Mouse (Mus musculus): ENCODE measurements around the gene Egr4.

The Egr4 gene

GRCm38 (mm10) chr6:85513531-85513910 lies at the start of gene Egr4:
Gene Egr4, minus strand, starts transcription at chr6:85513589.
- peak; percentile 92 to 94 for DNase-seq (ENCODE audit: low spot score in 2 of 2)

GRCm38 (mm10) chr6:85562374-85562773 lies 49.0 kb upstream of the Egr4 start:
- DNase-seq (ENCODE audit: low spot score in 2 of 2): no peak

GRCm38 (mm10) chr6:85547642-85548041 lies 34.3 kb upstream of the Egr4 start:
- no peak for DNase-seq (ENCODE audit: low spot score in 2 of 2)

- DNase-seq (ENCODE audit: low spot score in 2 of 2): peak; percentile 49 to 66
Observed at GRCm38 (mm10) chr6:85544251-85544881, 31.0 kb upstream of the Egr4 start.

GRCm38 (mm10) chr6:85543351-85544175 lies 30.2 kb upstream of the Egr4 start:
- DNase-seq (ENCODE audit: low spot score in 2 of 2): no peak

GRCm38 (mm10) chr6:85522825-85523224 lies 9.4 kb upstream of the Egr4 start:
- DNase-seq (ENCODE audit: low spot score in 2 of 2): peak in 1 of 2 experiments; percentile 34

GRCm38 (mm10) chr6:85522026-85522425 lies 8.6 kb upstream of the Egr4 start:
- DNase-seq (ENCODE audit: low spot score in 2 of 2): no peak

- peak; percentile 54 to 67 for DNase-seq (ENCODE audit: low spot score in 2 of 2)
Observed at GRCm38 (mm10) chr6:85518091-85518693, 4.8 kb upstream of the Egr4 start.

GRCm38 (mm10) chr6:85515941-85516340 lies 2.6 kb upstream of the Egr4 start:
- no peak for DNase-seq (ENCODE audit: low spot score in 2 of 2)

- DNase-seq (ENCODE audit: low spot score in 2 of 2): peak; percentile 49
Observed at GRCm38 (mm10) chr6:85512577-85513530, 535 bp downstream of the Egr4 start.

GRCm38 (mm10) chr6:85512056-85512440 lies 1.3 kb downstream of the Egr4 start:
- DNase-seq (ENCODE audit: low spot score in 2 of 2): no peak

- DNase-seq (ENCODE audit: low spot score in 2 of 2): peak; percentile 34 to 46
Observed at GRCm38 (mm10) chr6:85511286-85512055, 1.9 kb downstream of the Egr4 start.

- peak; percentile 89 for DNase-seq (ENCODE audit: low spot score in 2 of 2)
Observed at GRCm38 (mm10) chr6:85510476-85510875, 2.9 kb downstream of the Egr4 start.

- DNase-seq (ENCODE audit: low spot score in 2 of 2): no peak
Observed at GRCm38 (mm10) chr6:85508602-85509001, 4.8 kb downstream of the Egr4 start.

- DNase-seq (ENCODE audit: low spot score in 2 of 2): peak in 1 of 2 experiments; percentile 29
Observed at GRCm38 (mm10) chr6:85504908-85505307, 8.5 kb downstream of the Egr4 start.

- DNase-seq (ENCODE audit: low spot score in 2 of 2): peak; percentile 75 to 78
Observed at GRCm38 (mm10) chr6:85502911-85503250, 10.5 kb downstream of the Egr4 start, which contains the start of gene Fbxo41. Gene Fbxo41, minus strand, starts transcription at chr6:85502994.

GRCm38 (mm10) chr6:85502103-85502910 lies 11.1 kb downstream of the Egr4 start:
- DNase-seq (ENCODE audit: low spot score in 2 of 2): peak; percentile 52 to 61

- peak in 1 of 2 experiments; percentile 27 for DNase-seq (ENCODE audit: low spot score in 2 of 2)
Observed at GRCm38 (mm10) chr6:85501571-85502102, 11.8 kb downstream of the Egr4 start.

- no peak for DNase-seq (ENCODE audit: low spot score in 2 of 2)
Observed at GRCm38 (mm10) chr6:85500416-85500815, 13.0 kb downstream of the Egr4 start.

GRCm38 (mm10) chr6:85498147-85498546 lies 15.2 kb downstream of the Egr4 start:
- no peak for DNase-seq (ENCODE audit: low spot score in 2 of 2)
